9 mouse cellular contexts compared by ENCODE assay signal in genomic region chr15:85935627-85936049, GRCm38 (mm10). TPM values are rescaled to one million over a fixed set of nuclear protein-coding genes. Genes with fewer than 3 reads are reported as not detected.
DNase-seq lines count a peak whose midpoint lies in the region; ATAC-seq and TF ChIP-seq lines count a peak whose summit lies in the region.
"Had no signal": no experiment of that assay in that cellular context is flagged by ENCODE, and none has a peak within 500 bp of the region (broad histone marks: within the 10 kb centered on the region; RNA-seq: fewer than 3 reads in every experiment).

No protein-coding gene starts in this region.

- TF ChIP-seq CTCF in stomach, postnatal 0 days (IDR thresholded peaks at IDR 0.05; ENCODE audit: low read depth) = no peak

- 33% methylated on average over 5 of the region's 5 CpGs for WGBS in midbrain, embryonic 10.5 days
- 36% methylated on average over 5 of the region's 5 CpGs for WGBS in midbrain, embryonic 15.5 days
- 26% methylated on average over 5 of the region's 5 CpGs for WGBS in heart, embryonic 15.5 days
- 20% methylated on average over 5 of the region's 5 CpGs for WGBS in limb, embryonic 14.5 days
- WGBS in stomach, postnatal 0 days = 13% methylated on average over 5 of the region's 5 CpGs

- H3K27ac ChIP-seq in midbrain, embryonic 10.5 days (replicated peaks) = peak overlapping the region; percentile 66
- H3K27ac ChIP-seq in midbrain, embryonic 15.5 days = no peak overlapping the region
- H3K27ac ChIP-seq in heart, embryonic 15.5 days = peak overlapping the region; percentile 60
- H3K27ac ChIP-seq in limb, embryonic 14.5 days (replicated peaks; ENCODE audit: low read depth, low read length) = no peak overlapping the region
- H3K27ac ChIP-seq in stomach, postnatal 0 days (replicated peaks) = no peak overlapping the region

- peaks cover 77% of the 10 kb centered on the region for H3K36me3 ChIP-seq in midbrain, embryonic 10.5 days
- H3K36me3 ChIP-seq in midbrain, embryonic 15.5 days (replicated peaks) = no peaks in the 10 kb centered on the region
- no peaks in the 10 kb centered on the region for H3K36me3 ChIP-seq in heart, embryonic 15.5 days
- no peaks in the 10 kb centered on the region for H3K36me3 ChIP-seq in limb, embryonic 14.5 days (ENCODE audit: control insufficient read depth, insufficient read depth, low read length)
- H3K36me3 ChIP-seq in stomach, postnatal 0 days (ENCODE audit: control insufficient read depth, insufficient read depth, low read length) = no peaks in the 10 kb centered on the region; the same call in 1 of the 2 replicates

- H3K4me3 ChIP-seq in midbrain, embryonic 10.5 days = no peak overlapping the region
- H3K4me3 ChIP-seq in midbrain, embryonic 15.5 days = no peak overlapping the region
- no peak overlapping the region for H3K4me3 ChIP-seq in heart, embryonic 15.5 days
- no peak overlapping the region for H3K4me3 ChIP-seq in limb, embryonic 14.5 days (replicated peaks; ENCODE audit: low read length)
- no peak overlapping the region for H3K4me3 ChIP-seq in stomach, postnatal 0 days (ENCODE audit: low read depth, low read length)
- H3K4me3 ChIP-seq: erythroblast, embryonic 14.5 days had no signal

- peak; percentile 27 for DNase-seq in midbrain, embryonic 10.5 days (ENCODE audit: low spot score)
- DNase-seq in limb, embryonic 14.5 days (ENCODE audit: low spot score) = peak; percentile 10
- DNase-seq in stomach, postnatal 0 days (ENCODE audit: low spot score) = peak; percentile 86
- no peak for DNase-seq in c-Kit-positive CD71-positive TER-119-positive erythroid progenitor cells, embryonic 14.5 days (ENCODE audit: low spot score)
- DNase-seq in spleen, postnatal 36 days (ENCODE audit: low spot score in 2 of 2) = no peak
- DNase-seq in cerebellum, adult 9-11 months = no peak

- H3K4me1 ChIP-seq in midbrain, embryonic 10.5 days = peaks cover 14% of the 10 kb centered on the region
- no peaks in the 10 kb centered on the region for H3K4me1 ChIP-seq in midbrain, embryonic 15.5 days
- peaks cover 12% of the 10 kb centered on the region for H3K4me1 ChIP-seq in heart, embryonic 15.5 days (replicated peaks)
- no peaks in the 10 kb centered on the region for H3K4me1 ChIP-seq in limb, embryonic 14.5 days (ENCODE audit: control insufficient read depth, insufficient read depth, low read length)
- H3K4me1 ChIP-seq in stomach, postnatal 0 days (replicated peaks; ENCODE audit: control insufficient read depth, insufficient read depth) = no peaks in the 10 kb centered on the region

- TF ChIP-seq POLR2A in limb, embryonic 14.5 days (IDR thresholded peaks at IDR 0.05; ENCODE audit: borderline replicate concordance, extremely low read depth, insufficient read depth, insufficient read length) = no peak

- TF ChIP-seq EP300 in stomach, postnatal 0 days (optimal IDR thresholded peaks at IDR 0.05) = no peak

- no peaks in the 10 kb centered on the region for H3K9me3 ChIP-seq in midbrain, embryonic 10.5 days (replicated peaks)
- no peaks in the 10 kb centered on the region for H3K9me3 ChIP-seq in midbrain, embryonic 15.5 days
- H3K9me3 ChIP-seq in heart, embryonic 15.5 days (replicated peaks) = no peaks in the 10 kb centered on the region
- H3K9me3 ChIP-seq in limb, embryonic 14.5 days (ENCODE audit: control insufficient read depth, low read length) = no peaks in the 10 kb centered on the region
- H3K9me3 ChIP-seq in stomach, postnatal 0 days (ENCODE audit: control insufficient read depth, low read length) = no peaks in the 10 kb centered on the region

- no peaks in the 10 kb centered on the region for H3K27me3 ChIP-seq in midbrain, embryonic 10.5 days (ENCODE audit: low read depth, poor library complexity, severe bottlenecking)
- no peaks in the 10 kb centered on the region for H3K27me3 ChIP-seq in midbrain, embryonic 15.5 days (replicated peaks)
- no peaks in the 10 kb centered on the region for H3K27me3 ChIP-seq in heart, embryonic 15.5 days
- no peaks in the 10 kb centered on the region for H3K27me3 ChIP-seq in limb, embryonic 14.5 days (ENCODE audit: control insufficient read depth, insufficient read depth, low read length)
- no peaks in the 10 kb centered on the region for H3K27me3 ChIP-seq in stomach, postnatal 0 days (ENCODE audit: control insufficient read depth, insufficient read depth, low read length)

- H3K9ac ChIP-seq in midbrain, embryonic 15.5 days = no peak overlapping the region
- no peak overlapping the region for H3K9ac ChIP-seq in heart, embryonic 15.5 days
- H3K9ac ChIP-seq in limb, embryonic 14.5 days (ENCODE audit: low read depth, low read length, severe bottlenecking) = 0 out of 2 replicates have a peak overlapping the region, but pooled peaks have one; percentile 12
- no peak overlapping the region for H3K9ac ChIP-seq in stomach, postnatal 0 days (ENCODE audit: low read length)

- no peak overlapping the region for H3K4me2 ChIP-seq in midbrain, embryonic 15.5 days
- H3K4me2 ChIP-seq in heart, embryonic 15.5 days = no peak overlapping the region
- no peak overlapping the region for H3K4me2 ChIP-seq in limb, embryonic 14.5 days (replicated peaks; ENCODE audit: low read depth, low read length, severe bottlenecking)
- H3K4me2 ChIP-seq in stomach, postnatal 0 days (replicated peaks; ENCODE audit: low read depth) = no peak overlapping the region

- ATAC-seq in midbrain, embryonic 15.5 days (replicated peaks) = no peak
- ATAC-seq in heart, embryonic 15.5 days (replicated peaks; ENCODE audit: insufficient number of reproducible peaks, insufficient read depth, low FRiP score, low read depth) = peak; percentile 82
- 0 out of 2 replicates have a peak, but pooled peaks have one; percentile 34 for ATAC-seq in limb, embryonic 14.5 days (ENCODE audit: low FRiP score, low read depth)
- peak; percentile 92 for ATAC-seq in stomach, postnatal 0 days (ENCODE audit: low FRiP score, low TSS enrichment)

RNA-seq across cellular contexts. Expression of gene Trmu, which starts 56.5 kb away (rescaled TPM):
- 36.3 and 39.5 TPM in 2 replicates for polyA plus RNA-seq in midbrain, embryonic 10.5 days (2016; fragmentation: Nextera tagmentation; extraction: Ambion mirVana)
- polyA plus RNA-seq in midbrain, embryonic 15.5 days (2015; fragmentation: Nextera tagmentation; extraction: Ambion mirVana) = 58.8 and 63.4 TPM in 2 replicates
- 29.5 and 38.9 TPM in 2 replicates for polyA plus RNA-seq in heart, embryonic 15.5 days (2015; fragmentation: Nextera tagmentation; extraction: Ambion mirVana)
- polyA plus RNA-seq in limb, embryonic 14.5 days (2012; rRNA removed) = 65.3 and 68.8 TPM in 2 replicates
- polyA plus RNA-seq in limb, embryonic 14.5 days (2014; fragmentation: Nextera tagmentation; extraction: Ambion mirVana) = 36.1 and 37.6 TPM in 2 replicates
- polyA plus RNA-seq in stomach, postnatal 0 days (2015; fragmentation: Nextera tagmentation; extraction: Ambion mirVana) = 21.2 and 21.5 TPM in 2 replicates

Comparison
In these comparisons a context has a peak if more than half of its experiments do, and no peak if none do; other contexts are left out.
1. H3K27ac ChIP-seq: peak in midbrain, embryonic 10.5 days (single experiment) and heart, embryonic 15.5 days (single experiment); none in midbrain, embryonic 15.5 days (single experiment), limb, embryonic 14.5 days (single experiment) and stomach, postnatal 0 days (single experiment).
2. DNase-seq: peak in midbrain, embryonic 10.5 days (single experiment), limb, embryonic 14.5 days (single experiment) and stomach, postnatal 0 days (single experiment); none in c-Kit-positive CD71-positive TER-119-positive erythroid progenitor cells, embryonic 14.5 days (single experiment), spleen, postnatal 36 days (0 of 2) and cerebellum, adult 9-11 months (single experiment).